Mouse (Mus musculus) G1E (cell line): ENCODE data around the gene 1700013H16Rik.

Experiments used
- CTCF ChIP-seq: IDR thresholded peaks from 2 replicates; pipeline ENCODE4 v1.5.1; 2012; ENCODE audit warnings: low read depth, low read length, inconsistent platforms, mixed read lengths
- GATA1 ChIP-seq: IDR thresholded peaks from 2 replicates; pipeline ENCODE4 v1.6.1; 2012; ENCODE audit warnings: borderline replicate concordance, low read length, inconsistent platforms, mixed read lengths
- GATA2 ChIP-seq: IDR thresholded peaks from 2 replicates; pipeline ENCODE4 v1.6.1; 2012; ENCODE audit warnings: low read depth, low read length, inconsistent platforms, borderline replicate concordance
- POLR2AphosphoS5 ChIP-seq: IDR thresholded peaks from 2 replicates; pipeline ENCODE4 v1.6.1; 2012; ENCODE audit warnings: low read depth, low read length, inconsistent platforms; ENCODE audit not compliant: insufficient replicate concordance
- TAL1 ChIP-seq: conservative IDR thresholded peaks from 2 replicates; pipeline ENCODE4 v1.6.1; 2012; ENCODE audit warnings: low read depth, low read length, inconsistent platforms, mixed read lengths

GRCm38 (mm10) chrX:53776276-53776675 is 18.6 kb upstream of the 1700013H16Rik start, which contains the start of gene Zfp36l3:
- TF ChIP-seq CTCF (no peak), GATA1 (no peak), TAL1 (no peak), POLR2AphosphoS5 (no peak), GATA2 (no peak)
